Mouse (Mus musculus) limb, embryonic 10.5 days (tissue): ENCODE results near the gene Unc5cl. TPM values are rescaled to one million over a fixed set of nuclear protein-coding genes. Genes with fewer than 3 reads are reported as not detected.

Source experiments
- DNase-seq: peaks from one replicate; pipeline ENCODE4 v3.0.0-alpha.2; 2017; ENCODE audit warnings: low spot score
- H3K27ac ChIP-seq: fragments of 300-500 bp; sonication (generic); 2 replicates; pipeline ENCODE4 v1.5.1; 2016; ENCODE audit warnings: mild to moderate bottlenecking
- H3K27me3 ChIP-seq: fragments of 300-500 bp; sonication (generic); 2 replicates; pipeline ENCODE4 v1.6.1; 2016; ENCODE audit warnings: low read depth, mild to moderate bottlenecking; ENCODE audit not compliant: poor library complexity, severe bottlenecking
- H3K36me3 ChIP-seq: fragments of 300-500 bp; sonication (generic); 2 replicates; pipeline ENCODE4 v1.6.1; 2016; ENCODE audit warnings: mild to moderate bottlenecking, moderate library complexity
- H3K4me1 ChIP-seq: fragments of 300-500 bp; sonication (generic); 2 replicates; pipeline ENCODE4 v1.6.1; 2016
- H3K4me3 ChIP-seq: fragments of 300-500 bp; sonication (generic); 2 replicates; pipeline ENCODE4 v1.5.1; 2016; ENCODE audit warnings: mild to moderate bottlenecking, moderate library complexity
- H3K9me3 ChIP-seq: fragments of 300-500 bp; sonication (generic); replicated peaks from 2 replicates; pipeline ENCODE4 v1.6.1; 2016; ENCODE audit warnings: mild to moderate bottlenecking
- WGBS: fragments of 180-500 bp; shearing (Covaris S2); methylation state at CpG from one replicate; pipeline ENCODE4 v1.1.7; 2016; 5-methylcytosine and 5-hydroxymethylcytosine counted together
- polyA plus RNA-seq: library from polyadenylated mRNA; unstranded; fragments of >200 nt; fragmentation: Nextera tagmentation; extraction: Ambion mirVana; gene quantifications from 2 replicates; pipeline ENCODE4 v1.2.1, GENCODE M21; 2016

Unc5cl gene
- polyA plus RNA-seq, 1 experiment from 2014 or later = 0.13 TPM

- H3K36me3 ChIP-seq = no peaks in the 10 kb centered on the region
- DNase-seq = no peak
- H3K9me3 ChIP-seq = no peaks in the 10 kb centered on the region
- WGBS = 92% methylated on average over 1 of the region's 1 CpGs
- H3K4me3 ChIP-seq = no peak overlapping the region
- H3K27me3 ChIP-seq = no peaks in the 10 kb centered on the region
- H3K4me1 ChIP-seq = peaks cover 35% of the 10 kb centered on the region
- peak overlapping the region; percentile 57 for H3K27ac ChIP-seq
These were observed 18.2 kb upstream of the Unc5cl start for GRCm38 (mm10) chr17:48436487-48436886.

DNA sequence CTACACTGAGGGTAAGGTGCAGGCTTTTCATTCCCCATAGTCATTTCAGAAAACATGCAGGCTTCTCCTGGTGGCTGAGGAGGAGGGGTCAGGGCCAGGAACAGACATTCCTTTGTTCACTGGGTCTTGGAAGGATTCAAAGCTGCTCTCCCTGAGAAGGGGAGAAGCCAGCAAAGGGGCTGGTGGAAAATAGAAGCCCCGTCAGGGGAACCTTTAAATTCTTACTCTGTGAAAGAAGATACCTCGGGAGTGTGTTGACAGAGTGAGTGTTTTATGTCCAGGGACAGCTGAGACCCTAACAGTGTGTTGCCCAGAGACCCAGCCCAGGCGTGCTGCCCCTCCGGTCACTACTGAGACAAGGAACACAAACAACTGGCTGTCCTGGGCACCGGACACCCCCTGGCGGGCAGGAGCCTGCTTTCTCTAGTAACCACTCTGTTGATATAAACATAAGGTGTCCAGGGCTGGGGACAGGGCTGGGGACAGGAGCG, 17.2 kb upstream of the Unc5cl start:
- DNase-seq = peak; percentile 70
- Histone ChIP-seq H3K9me3 (no peaks in the 10 kb centered on the region), H3K27me3 (no peaks in the 10 kb centered on the region), H3K27ac (peak overlapping the region; percentile 83), H3K4me3 (0 out of 2 replicates have a peak overlapping the region, but pooled peaks have one; percentile 8), H3K36me3 (no peaks in the 10 kb centered on the region), H3K4me1 (peaks cover 33% of the 10 kb centered on the region)
- WGBS = 36% methylated on average over 7 of the region's 7 CpGs

GRCm38 (mm10) chr17:48442745-48443457, 11.8 kb upstream of the Unc5cl start:
- 80% methylated on average over 7 of the region's 7 CpGs for WGBS
- Histone ChIP-seq H3K27ac (no peak overlapping the region), H3K4me3 (no peak overlapping the region), H3K36me3 (no peaks in the 10 kb centered on the region), H3K9me3 (no peaks in the 10 kb centered on the region), H3K4me1 (peaks cover 7% of the 10 kb centered on the region), H3K27me3 (no peaks in the 10 kb centered on the region)
- DNase-seq = no peak

- no peaks in the 10 kb centered on the region for H3K27me3 ChIP-seq
- no peak overlapping the region for H3K27ac ChIP-seq
- no peaks in the 10 kb centered on the region for H3K9me3 ChIP-seq
- 85% methylated on average over 16 of the region's 16 CpGs for whole genome bisulfite sequencing
- H3K4me3 ChIP-seq = no peak overlapping the region
- H3K36me3 ChIP-seq = no peaks in the 10 kb centered on the region
- DNase-seq = no peak
- 0 out of 2 replicates have a peak, but pooled peaks cover 4% of the 10 kb centered on the region for H3K4me1 ChIP-seq
These were observed 11.1 kb upstream of the Unc5cl start for GRCm38 (mm10) chr17:48443542-48444145.

- Histone ChIP-seq H3K4me1 (0 out of 2 replicates have a peak, but pooled peaks cover under 1% of the 10 kb centered on the region), H3K9me3 (no peaks in the 10 kb centered on the region), H3K27ac (no peak overlapping the region), H3K27me3 (0 out of 2 replicates have a peak, but pooled peaks cover 3% of the 10 kb centered on the region), H3K36me3 (no peaks in the 10 kb centered on the region), H3K4me3 (no peak overlapping the region)
- DNase-seq = no peak
- 79% methylated on average over 8 of the region's 8 CpGs for WGBS
These were observed 7.0 kb upstream of the Unc5cl start for GRCm38 (mm10) chr17:48447675-48448074.

DNA sequence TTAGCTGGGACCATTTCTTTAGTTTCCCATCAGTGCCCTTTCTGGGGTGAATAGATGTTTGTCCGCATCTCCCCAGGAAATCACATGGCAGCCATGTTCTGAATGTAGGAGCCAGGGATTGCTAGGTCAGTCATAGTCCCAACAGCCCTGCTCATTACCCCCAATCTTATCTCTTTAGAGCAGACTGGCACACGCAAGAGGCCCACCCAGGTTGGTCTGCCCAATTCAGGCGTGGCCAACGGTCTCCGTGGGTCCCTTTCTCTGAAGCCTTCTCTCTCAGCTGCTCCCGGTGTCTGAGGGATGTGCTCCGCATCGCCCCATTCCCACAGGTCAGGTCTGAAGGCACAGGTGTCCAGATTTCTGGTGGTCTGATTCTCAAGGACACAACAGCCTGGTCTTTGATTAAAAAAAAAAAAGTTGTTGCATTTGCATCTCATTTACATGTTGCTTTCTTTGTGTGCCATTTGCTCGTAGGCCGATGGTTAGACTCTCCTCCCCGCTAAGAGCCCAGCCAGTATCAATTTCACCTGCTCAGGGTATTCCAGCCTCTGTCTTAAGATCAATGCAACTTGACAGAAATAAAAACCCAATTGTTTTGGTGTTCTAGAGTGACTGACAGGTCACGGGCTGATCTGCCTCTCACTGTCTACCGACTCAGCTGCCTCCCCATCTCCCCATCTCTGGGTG, 3.9 kb upstream of the Unc5cl start:
- H3K4me1 ChIP-seq = peaks cover 7% of the 10 kb centered on the region; the same call in 1 of the 2 replicates
- H3K4me3 ChIP-seq = no peak overlapping the region
- H3K9me3 ChIP-seq = no peaks in the 10 kb centered on the region
- no peak for DNase-seq
- no peaks in the 10 kb centered on the region for H3K36me3 ChIP-seq
- WGBS = 86% methylated on average over 13 of the region's 13 CpGs
- peaks cover 3% of the 10 kb centered on the region; the same call in 1 of the 2 replicates for H3K27me3 ChIP-seq
- H3K27ac ChIP-seq = no peak overlapping the region

- Histone ChIP-seq H3K27me3 (peaks cover 3% of the 10 kb centered on the region; the same call in 1 of the 2 replicates), H3K9me3 (no peaks in the 10 kb centered on the region), H3K36me3 (no peaks in the 10 kb centered on the region), H3K4me3 (no peak within 1 kb of the TSS), H3K4me1 (peaks cover 9% of the 10 kb centered on the region; the same call in 1 of the 2 replicates), H3K27ac (peak within 1 kb of the TSS; percentile 4; the same call in 1 of the 2 replicates)
- DNase-seq = no peak
- 60% methylated on average over 7 of the region's 7 CpGs for WGBS
These were observed 3.4 kb upstream of the Unc5cl start, which contains the start of gene Tspo2 for GRCm38 (mm10) chr17:48451353-48451675. Gene Tspo2 (minus strand): TSS chr17:48451522.

DNA sequence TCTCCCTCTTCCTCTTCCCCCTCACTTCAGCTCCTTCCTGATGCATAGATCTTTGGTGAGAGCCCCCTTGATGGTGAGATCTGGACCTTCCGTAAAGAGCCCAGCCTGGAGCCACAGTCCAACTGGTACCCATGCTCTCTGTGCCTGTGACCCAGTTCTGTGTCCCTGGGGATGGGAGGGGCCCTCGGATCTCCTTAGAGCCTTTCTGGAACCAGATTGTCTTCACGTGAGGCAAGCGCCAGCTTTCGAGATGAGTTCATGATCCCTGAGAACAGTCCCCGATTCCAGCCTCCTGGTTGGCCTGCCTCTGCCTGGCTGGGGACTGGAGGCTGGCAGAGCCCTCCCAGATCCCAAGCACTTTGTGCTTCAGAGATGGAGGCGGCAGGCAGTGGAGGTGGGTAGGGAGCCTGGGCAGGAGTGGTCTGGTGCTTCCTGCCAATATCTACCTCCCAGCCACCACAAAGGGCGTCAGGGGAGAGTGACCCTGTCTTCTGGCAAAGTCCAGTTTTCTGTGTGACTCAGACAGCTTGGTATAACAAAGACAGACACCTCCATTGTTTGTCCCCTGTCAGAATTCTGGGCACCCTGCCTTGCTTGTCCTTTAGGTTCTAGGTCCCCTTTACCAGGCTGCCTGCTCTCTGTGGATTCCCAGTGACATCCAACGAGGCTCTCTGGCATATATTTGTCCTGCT, 2.8 kb upstream of the Unc5cl start:
- H3K27me3 ChIP-seq = peaks cover 3% of the 10 kb centered on the region; the same call in 1 of the 2 replicates
- 79% methylated on average over 9 of the region's 9 CpGs for WGBS
- no peaks in the 10 kb centered on the region for H3K9me3 ChIP-seq
- no peak overlapping the region for H3K4me3 ChIP-seq
- H3K4me1 ChIP-seq = peaks cover 9% of the 10 kb centered on the region; the same call in 1 of the 2 replicates
- H3K36me3 ChIP-seq = no peaks in the 10 kb centered on the region
- DNase-seq = no peak
- peak overlapping the region; percentile 4; the same call in 1 of the 2 replicates for H3K27ac ChIP-seq

GRCm38 (mm10) chr17:48453489-48453888, 1.2 kb upstream of the Unc5cl start:
- Histone ChIP-seq H3K4me3 (no peak overlapping the region), H3K4me1 (peaks cover 9% of the 10 kb centered on the region; the same call in 1 of the 2 replicates), H3K36me3 (no peaks in the 10 kb centered on the region), H3K9me3 (no peaks in the 10 kb centered on the region), H3K27me3 (peaks cover 3% of the 10 kb centered on the region; the same call in 1 of the 2 replicates), H3K27ac (no peak overlapping the region)
- no peak for DNase-seq
- 74% methylated on average over 7 of the region's 7 CpGs for WGBS

- H3K27me3 ChIP-seq = peaks cover 3% of the 10 kb centered on the region; the same call in 1 of the 2 replicates
- H3K9me3 ChIP-seq = no peaks in the 10 kb centered on the region
- WGBS = 50% methylated on average over 7 of the region's 7 CpGs
- DNase-seq = no peak
- H3K4me3 ChIP-seq = no peak overlapping the region
- H3K4me1 ChIP-seq = peaks cover 9% of the 10 kb centered on the region; the same call in 1 of the 2 replicates
- no peak overlapping the region for H3K27ac ChIP-seq
- no peaks in the 10 kb centered on the region for H3K36me3 ChIP-seq
These were observed 511 bp upstream of the Unc5cl start for GRCm38 (mm10) chr17:48454190-48454589.

GRCm38 (mm10) chr17:48455955-48456354, 1.3 kb downstream of the Unc5cl start:
- no peaks in the 10 kb centered on the region for H3K9me3 ChIP-seq
- 93% methylated on average over 2 of the region's 2 CpGs for WGBS
- H3K4me3 ChIP-seq = no peak overlapping the region
- H3K4me1 ChIP-seq = peaks cover 9% of the 10 kb centered on the region; the same call in 1 of the 2 replicates
- peaks cover 3% of the 10 kb centered on the region; the same call in 1 of the 2 replicates for H3K27me3 ChIP-seq
- no peaks in the 10 kb centered on the region for H3K36me3 ChIP-seq
- H3K27ac ChIP-seq = no peak overlapping the region
- no peak for DNase-seq

- H3K4me3 ChIP-seq = no peak overlapping the region
- no peak overlapping the region for H3K27ac ChIP-seq
- H3K9me3 ChIP-seq = no peaks in the 10 kb centered on the region
- DNase-seq = no peak
- no peaks in the 10 kb centered on the region for H3K36me3 ChIP-seq
- H3K27me3 ChIP-seq = no peaks in the 10 kb centered on the region; the same call in 1 of the 2 replicates
- peaks cover 9% of the 10 kb centered on the region; the same call in 1 of the 2 replicates for H3K4me1 ChIP-seq
- WGBS = 82% methylated on average over 13 of the region's 13 CpGs
These were observed 3.4 kb downstream of the Unc5cl start for GRCm38 (mm10) chr17:48457971-48458653.
